Mouse (Mus musculus) spleen, postnatal 10 days (tissue): ENCODE results near the gene Gm6205.
"Not testable (repeated sequence)": the region's sequence is repeated elsewhere in the genome, so short reads cannot be mapped to it uniquely, and the experiment has no call there.

ENCODE experiments used
- DNase-seq, 2 experiments: peaks; one replicate each; pipeline ENCODE4 v3.0.0; 2021 to 2022; ENCODE audit warnings: low spot score in 2 of 2

Gm6205 gene

DNA sequence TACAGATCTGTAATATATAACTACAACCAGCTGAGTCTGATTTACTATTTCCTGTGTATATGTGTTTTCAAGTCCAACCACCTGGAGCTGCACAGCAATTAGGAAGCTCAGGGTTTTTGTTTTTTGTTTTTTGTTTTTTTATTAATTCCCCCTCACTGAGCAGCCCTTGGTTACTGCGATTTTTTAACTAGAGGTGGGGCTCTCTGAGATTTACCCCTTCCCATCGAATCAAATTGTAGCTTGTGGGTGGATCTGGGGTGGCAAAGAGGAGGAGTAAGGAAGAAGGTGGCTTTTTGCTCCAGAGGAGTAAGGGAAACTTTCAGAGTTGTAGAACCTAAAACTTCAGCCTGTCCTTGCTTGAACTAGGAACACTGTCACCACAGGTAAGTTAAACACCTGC is at the start of gene Gm6205:
TSS of gene Gm6205 (plus strand) at position 301 of the 400 bp plus-strand sequence.
- DNase-seq: not testable (repeated sequence)

DNA sequence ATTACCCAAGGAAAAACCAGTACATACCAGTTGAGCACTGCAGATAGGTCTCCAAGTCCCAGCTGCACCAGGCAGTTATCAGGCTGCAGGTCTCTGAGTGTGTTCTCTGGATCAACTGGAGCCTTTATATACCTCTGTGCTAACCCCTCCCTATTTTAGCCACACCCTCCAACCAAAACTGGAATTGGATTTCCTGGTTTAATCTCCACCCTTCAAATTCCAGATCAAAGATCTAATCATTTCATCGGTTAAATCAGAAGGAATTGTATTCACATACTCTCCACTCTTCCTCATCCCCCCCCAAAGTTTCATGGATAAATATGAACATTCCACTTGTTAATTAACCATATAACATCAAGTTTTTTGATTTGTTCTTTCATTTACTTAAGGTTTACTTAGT is 31.9 kb upstream of the Gm6205 start, which contains the start of gene Gm3147:
TSS of gene Gm3147 (minus strand) at position 101 of the 400 bp plus-strand sequence.
- not testable (repeated sequence) for DNase-seq

DNA sequence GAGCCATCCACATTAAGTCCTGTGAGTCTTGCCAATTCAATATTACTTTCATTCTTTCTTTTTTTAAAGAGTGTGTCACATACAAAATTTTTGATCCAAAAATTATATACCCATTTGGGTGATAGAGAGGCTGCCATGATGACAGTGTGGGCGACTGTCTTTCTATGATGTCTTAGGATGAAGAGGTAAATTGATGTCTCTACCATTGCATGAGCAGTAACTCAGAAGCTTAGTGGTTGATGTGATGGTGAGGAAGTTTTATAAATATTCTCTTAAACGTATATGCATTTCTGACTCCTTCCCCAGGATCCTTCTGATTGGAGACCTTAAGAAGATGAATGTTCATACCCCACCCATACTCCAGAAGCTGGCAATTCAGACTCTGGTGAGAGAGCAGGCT is 24.5 kb upstream of the Gm6205 start, which contains the start of gene Gm6509:
TSS of gene Gm6509 (plus strand) at position 301 of the 400 bp plus-strand sequence.
- DNase-seq: not testable (repeated sequence)
